Mouse (Mus musculus) MEL (cell line): ENCODE results near the gene Ifi35. TPM values are rescaled to one million over a fixed set of nuclear protein-coding genes. Genes with fewer than 3 reads are reported as not detected.

ENCODE experiments used
- DNase-seq: peaks from one replicate; pipeline ENCODE4 v3.0.0; 2011; ENCODE audit warnings: low read depth, low spot score
- H3K27ac ChIP-seq: 2 replicates; pipeline ENCODE4 v1.5.1; 2012; ENCODE audit warnings: low read depth, mild to moderate bottlenecking, control low read depth, low read length, moderate library complexity; ENCODE audit not compliant: control insufficient read depth
- H3K27me3 ChIP-seq, 2 experiments: fragments of 150-350 bp in 1 of 2; sonication (generic) in 1 of 2; 2 replicates each; pipeline ENCODE4 v1.6.1; 2012; ENCODE audit warnings: low read length in 2 of 2, mild to moderate bottlenecking in 2 of 2, improper control_type of control experiment in 1 of 2, moderate library complexity in 1 of 2; ENCODE audit not compliant: insufficient read depth in 2 of 2, control insufficient read depth in 1 of 2
- H3K36me3 ChIP-seq, 2 experiments: 2 replicates each; pipeline ENCODE4 v1.6.1; 2012 to 2014; ENCODE audit warnings: low read length in 2 of 2, improper control_type of control experiment in 1 of 2, inconsistent platforms in 1 of 2, mild to moderate bottlenecking in 1 of 2; ENCODE audit not compliant: insufficient read depth in 2 of 2, control insufficient read depth in 1 of 2
- H3K4me1 ChIP-seq, 2 experiments: fragments of 150-350 bp in 1 of 2; sonication (generic) in 1 of 2; 2 replicates each; pipeline ENCODE4 v1.6.1; 2012; ENCODE audit warnings: low read length in 2 of 2, improper control_type of control experiment in 1 of 2, mild to moderate bottlenecking in 1 of 2; ENCODE audit not compliant: insufficient read depth in 2 of 2, control insufficient read depth in 1 of 2
- H3K4me3 ChIP-seq, 2 experiments: fragments of 150-350 bp in 1 of 2; sonication (generic) in 1 of 2; 2 replicates each; pipeline ENCODE4 v1.5.1; 2012; ENCODE audit warnings: low read depth in 2 of 2, low read length in 2 of 2, mild to moderate bottlenecking in 2 of 2, moderate library complexity in 2 of 2, control low read depth in 1 of 2, improper control_type of control experiment in 1 of 2; ENCODE audit not compliant: control insufficient read depth in 1 of 2, insufficient read depth in 1 of 2
- H3K79me2 ChIP-seq: 2 replicates; pipeline ENCODE4 v1.6.1; 2012; ENCODE audit warnings: mild to moderate bottlenecking, low read length, moderate library complexity; ENCODE audit not compliant: control insufficient read depth, poor library complexity, insufficient read depth
- H3K9ac ChIP-seq: 2 replicates; pipeline ENCODE4 v1.6.1; 2012; ENCODE audit warnings: low read depth, mild to moderate bottlenecking, control low read depth, low read length, moderate library complexity; ENCODE audit not compliant: control insufficient read depth, poor library complexity, severe bottlenecking
- H3K9me3 ChIP-seq: fragments of 150-350 bp; sonication (generic); replicated peaks from 2 replicates; pipeline ENCODE4 v1.6.1; 2012; ENCODE audit warnings: mild to moderate bottlenecking, low read length, improper control_type of control experiment, moderate library complexity; ENCODE audit not compliant: insufficient read depth
- BHLHE40 ChIP-seq: IDR thresholded peaks from 2 replicates; pipeline ENCODE4 v1.6.1; 2012; ENCODE audit warnings: low read depth, mild to moderate bottlenecking, inconsistent platforms, low read length, improper control_type of control experiment, borderline replicate concordance
- CHD2 ChIP-seq: IDR thresholded peaks from 2 replicates; pipeline ENCODE4 v1.6.1; 2011; ENCODE audit warnings: low read length, improper control_type of control experiment
- E2F4 ChIP-seq: IDR thresholded peaks from 2 replicates; pipeline ENCODE4 v1.6.1; 2011; ENCODE audit warnings: low read depth, low read length, improper control_type of control experiment, borderline replicate concordance
- ETS1 ChIP-seq: IDR thresholded peaks from 2 replicates; pipeline ENCODE4 v1.6.1; 2012; ENCODE audit warnings: low read depth, mild to moderate bottlenecking, inconsistent platforms, low read length, improper control_type of control experiment, moderate library complexity
- GABPA ChIP-seq: IDR thresholded peaks from 2 replicates; pipeline ENCODE4 v1.6.1; 2012; ENCODE audit warnings: low read depth, mild to moderate bottlenecking, inconsistent platforms, low read length, improper control_type of control experiment, moderate library complexity
- GATA1 ChIP-seq: IDR thresholded peaks from 2 replicates; pipeline ENCODE4 v1.6.1; 2011; ENCODE audit warnings: low read depth, low read length, improper control_type of control experiment
- HCFC1 ChIP-seq: IDR thresholded peaks from 2 replicates; pipeline ENCODE4 v1.6.1; 2012; ENCODE audit warnings: low read depth, mild to moderate bottlenecking, inconsistent platforms, low read length, improper control_type of control experiment, moderate library complexity
- JUND ChIP-seq: IDR thresholded peaks from 2 replicates; pipeline ENCODE4 v1.6.1; 2011; ENCODE audit warnings: low read depth, mild to moderate bottlenecking, improper control_type of control experiment, low read length
- KAT2A ChIP-seq: conservative IDR thresholded peaks from 2 replicates; pipeline ENCODE4 v1.6.1; 2012; ENCODE audit warnings: low read depth, low read length, improper control_type of control experiment, inconsistent platforms
- MAFK ChIP-seq: IDR thresholded peaks from 2 replicates; pipeline ENCODE4 v1.6.1; 2011; ENCODE audit warnings: low read depth, mild to moderate bottlenecking, low read length, improper control_type of control experiment, borderline replicate concordance
- MAX ChIP-seq: IDR thresholded peaks from 2 replicates; pipeline ENCODE4 v1.6.1; 2011; ENCODE audit warnings: low read length, improper control_type of control experiment
- MAZ ChIP-seq: IDR thresholded peaks from 2 replicates; pipeline ENCODE4 v1.6.1; 2012; ENCODE audit warnings: low read depth, mild to moderate bottlenecking, inconsistent platforms, low read length, improper control_type of control experiment
- MEF2A ChIP-seq: IDR thresholded peaks from 2 replicates; pipeline ENCODE4 v1.6.1; 2014; ENCODE audit warnings: low read depth, mild to moderate bottlenecking, inconsistent platforms, low read length, improper control_type of control experiment; ENCODE audit not compliant: poor library complexity, insufficient replicate concordance, severe bottlenecking; ENCODE audit errors: extremely low read depth
- MYB ChIP-seq: IDR thresholded peaks from 2 replicates; pipeline ENCODE4 v1.6.1; 2011; ENCODE audit warnings: mild to moderate bottlenecking, low read depth, low read length, improper control_type of control experiment
- NELFE ChIP-seq: IDR thresholded peaks from 2 replicates; pipeline ENCODE4 v1.6.1; 2011; ENCODE audit warnings: low read depth, low read length, improper control_type of control experiment
- NRF1 ChIP-seq: IDR thresholded peaks from 2 replicates; pipeline ENCODE4 v1.6.1; 2014; ENCODE audit warnings: low read depth, mild to moderate bottlenecking, inconsistent platforms, low read length, improper control_type of control experiment, moderate library complexity; ENCODE audit not compliant: poor library complexity, insufficient read depth, severe bottlenecking
- POLR2A ChIP-seq, 2 experiments: IDR thresholded peaks; 2 replicates each; pipeline ENCODE4 v1.6.1; 2011 to 2012; ENCODE audit warnings: low read length in 2 of 2, mild to moderate bottlenecking in 2 of 2, control low read depth in 1 of 2, improper control_type of control experiment in 1 of 2, low read depth in 1 of 2, moderate library complexity in 1 of 2; ENCODE audit not compliant: control insufficient read depth in 1 of 2, insufficient read depth in 1 of 2, poor library complexity in 1 of 2
- POLR2AphosphoS2 ChIP-seq: IDR thresholded peaks from 2 replicates; pipeline ENCODE4 v1.6.1; 2011; ENCODE audit warnings: low read length, improper control_type of control experiment
- POLR2AphosphoS5 ChIP-seq: IDR thresholded peaks from 2 replicates; pipeline ENCODE4 v1.6.1; 2012; ENCODE audit warnings: low read depth, borderline replicate concordance, mild to moderate bottlenecking, inconsistent platforms, low read length, moderate library complexity, mixed read lengths
- RAD21 ChIP-seq: IDR thresholded peaks from 2 replicates; pipeline ENCODE4 v1.6.1; 2011; ENCODE audit warnings: mild to moderate bottlenecking, low read depth, low read length, improper control_type of control experiment
- RCOR1 ChIP-seq: IDR thresholded peaks from 2 replicates; pipeline ENCODE4 v1.6.1; 2012; ENCODE audit warnings: low read depth, mild to moderate bottlenecking, inconsistent platforms, low read length, improper control_type of control experiment
- SIN3A ChIP-seq: IDR thresholded peaks from 2 replicates; pipeline ENCODE4 v1.6.1; 2012; ENCODE audit warnings: low read length, improper control_type of control experiment, inconsistent platforms
- SMC3 ChIP-seq: IDR thresholded peaks from 2 replicates; pipeline ENCODE4 v1.6.1; 2011; ENCODE audit warnings: low read depth, low read length, improper control_type of control experiment
- TAL1 ChIP-seq: IDR thresholded peaks from 2 replicates; pipeline ENCODE4 v1.6.1; 2012; ENCODE audit warnings: mild to moderate bottlenecking, inconsistent platforms, low read length, moderate library complexity, mixed read lengths
- TBP ChIP-seq: IDR thresholded peaks from 2 replicates; pipeline ENCODE4 v1.8.0; 2011; ENCODE audit warnings: low read depth, low read length, improper control_type of control experiment
- TCF12 ChIP-seq: IDR thresholded peaks from 2 replicates; pipeline ENCODE4 v1.6.1; 2014; ENCODE audit warnings: low read depth, mild to moderate bottlenecking, inconsistent platforms, low read length, improper control_type of control experiment, moderate library complexity
- USF2 ChIP-seq, 2 experiments: IDR thresholded peaks; 2 replicates each; pipeline ENCODE4 v1.6.1; 2011 to 2012; ENCODE audit warnings: improper control_type of control experiment in 2 of 2, low read length in 2 of 2, borderline replicate concordance in 1 of 2, inconsistent platforms in 1 of 2, low read depth in 1 of 2, mild to moderate bottlenecking in 1 of 2; ENCODE audit not compliant: insufficient read depth in 1 of 2
- ZC3H11A ChIP-seq: IDR thresholded peaks from 2 replicates; pipeline ENCODE4 v1.6.1; 2012; ENCODE audit warnings: low read depth, mild to moderate bottlenecking, inconsistent platforms, low read length, improper control_type of control experiment
- ZMIZ1 ChIP-seq: IDR thresholded peaks from 2 replicates; pipeline ENCODE4 v1.6.1; 2012; ENCODE audit warnings: low read depth, mild to moderate bottlenecking, inconsistent platforms, low read length, improper control_type of control experiment, moderate library complexity
- ZNF384 ChIP-seq: IDR thresholded peaks from 2 replicates; pipeline ENCODE4 v1.6.1; 2012; ENCODE audit warnings: low read depth, mild to moderate bottlenecking, inconsistent platforms, low read length, improper control_type of control experiment
- polyA plus RNA-seq, 2 experiments: library from polyadenylated mRNA; stranded (reverse) in 1 of 2; unstranded in 1 of 2; fragments of >175 nt in 1 of 2; fragments of >200 nt in 1 of 2; gene quantifications; 2 replicates each; pipeline versions ENCODE4 v1.2.1 to v1.2.4; 2012; ENCODE audit warnings: low replicate concordance in 2 of 2, low read depth in 1 of 2; ENCODE audit not compliant: insufficient read length in 2 of 2, insufficient read depth in 1 of 2, missing spikeins in 1 of 2
- total RNA-seq: library from RNA; depleted of rRNA; stranded (reverse); fragments of 300-350 nt; gene quantifications from 2 replicates; pipeline ENCODE4 v1.2.3, GENCODE M21; 2012

Gene Ifi35
- total and polyA plus RNA-seq, 3 experiments = 35.5 to 146 (median 64.4) TPM

DNA sequence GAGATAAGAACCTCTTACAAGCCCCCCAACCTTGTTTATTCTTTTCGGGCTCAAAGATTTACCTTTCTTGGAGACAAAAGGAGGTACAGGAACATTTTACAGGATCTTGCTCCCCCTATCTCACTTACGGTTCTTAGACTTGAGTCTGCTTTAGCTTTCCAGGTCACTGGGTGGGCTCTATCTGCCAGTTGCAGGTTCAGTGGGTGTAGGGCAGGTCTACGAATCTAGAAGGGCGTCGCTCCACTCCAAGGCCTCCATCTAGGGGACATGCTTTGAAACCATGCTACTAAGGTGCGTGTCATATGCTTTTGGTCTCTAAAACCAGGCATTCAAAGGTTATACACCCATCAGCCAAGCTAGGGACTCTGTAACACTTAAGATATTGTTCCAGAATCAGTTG is 36.0 kb downstream of the Ifi35 start:
- H3K27ac ChIP-seq = peak overlapping the region; percentile 86
- no peak overlapping the region for H3K4me3 ChIP-seq
- DNase-seq = peak; percentile 65
- peaks cover 10 to 29% of the 10 kb centered on the region in 2 experiments for H3K4me1 ChIP-seq
- TF ChIP-seq TAL1 (peak; percentile 58), ETS1 (no peak), ZC3H11A (no peak), BHLHE40 (no peak), MEF2A (no peak), MAFK (no peak), ZMIZ1 (no peak), E2F4 (no peak), MYB (no peak), NELFE (no peak), RCOR1 (no peak), HCFC1 (no peak), RAD21 (no peak), ZNF384 (no peak), POLR2AphosphoS2 (no peak), GATA1 (peak; percentile 2; the same call in 1 of the 2 replicates)
- TF ChIP-seq, all 39 proteins: peak for 2
- Histone ChIP-seq H3K27me3 (no peaks in the 10 kb centered on the region), H3K9ac (0 out of 2 replicates have a peak overlapping the region, but pooled peaks have one; percentile 6), H3K79me2 (no peaks in the 10 kb centered on the region), H3K36me3 (peaks cover 1 to 35% of the 10 kb centered on the region in 2 experiments; a peak in 3 of 4 replicates), H3K9me3 (no peaks in the 10 kb centered on the region)

DNA sequence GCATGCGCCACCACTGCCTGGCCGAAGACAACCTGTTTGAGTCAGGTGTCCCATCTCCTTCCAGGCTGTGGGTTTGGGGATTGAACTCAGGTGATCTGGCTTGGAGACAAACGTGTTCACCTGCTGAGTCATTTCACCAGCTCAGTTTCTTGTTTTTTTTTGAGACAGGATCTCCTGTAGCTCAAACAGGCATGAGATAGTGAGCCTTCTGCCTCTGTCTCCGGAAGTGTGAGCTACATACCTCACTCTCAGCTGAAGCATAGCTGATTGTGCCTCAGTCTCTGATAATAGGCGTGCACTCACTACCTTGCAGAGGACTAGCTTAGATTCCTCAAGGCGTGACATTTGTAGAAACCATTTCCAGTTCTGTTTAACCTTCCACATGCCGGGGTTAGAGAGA is 36.6 kb downstream of the Ifi35 start:
- peak overlapping the region; percentile 86 for H3K27ac ChIP-seq
- no peaks in the 10 kb centered on the region for H3K79me2 ChIP-seq
- H3K4me1 ChIP-seq = peaks cover 10 to 29% of the 10 kb centered on the region in 2 experiments
- peak; percentile 91 for DNase-seq
- H3K9me3 ChIP-seq = no peaks in the 10 kb centered on the region
- H3K9ac ChIP-seq = no peak overlapping the region
- H3K36me3 ChIP-seq = peaks cover 1 to 35% of the 10 kb centered on the region in 2 experiments; a peak in 3 of 4 replicates
- no peak overlapping the region for H3K4me3 ChIP-seq
- no peaks in the 10 kb centered on the region for H3K27me3 ChIP-seq
- TF ChIP-seq MAX (0 out of 2 replicates have a peak, but pooled peaks have one; percentile 11), MEF2A (no peak), TBP (no peak), SIN3A (peak; percentile 68), TAL1 (peak; percentile 70), CHD2 (no peak), GABPA (peak; percentile 75; the same call in 1 of the 2 replicates), BHLHE40 (peak; percentile 91), TCF12 (peak; percentile 88), JUND (no peak), KAT2A (peak; percentile 8; the same call in 1 of the 2 replicates), RAD21 (no peak), MAZ (no peak), RCOR1 (peak; percentile 95), POLR2A (IDR thresholded peaks at IDR 0.05; ENCODE audit: control insufficient read depth in 1 of 2, insufficient read depth in 1 of 2, low read depth in 1 of 2, low read length in 2 of 2, poor library complexity in 1 of 2) (no peak), POLR2AphosphoS2 (no peak), USF2 (IDR thresholded peaks at IDR 0.05; ENCODE audit: borderline replicate concordance in 1 of 2, insufficient read depth in 1 of 2, low read depth in 1 of 2, low read length in 2 of 2) (no peak), MYB (peak; percentile 43; the same call in 1 of the 2 replicates), ZMIZ1 (no peak), HCFC1 (peak; percentile 42; the same call in 1 of the 2 replicates), SMC3 (no peak), POLR2AphosphoS5 (no peak), NRF1 (no peak), NELFE (no peak), MAFK (0 out of 2 replicates have a peak, but pooled peaks have one; percentile 15)
